Mouse (Mus musculus) kidney, adult 18-20 months (tissue): ENCODE data around the gene Gpr176.

ENCODE experiments used
- DNase-seq: peaks from one replicate; pipeline ENCODE4 v3.0.0; 2021

Gpr176 gene

DNA sequence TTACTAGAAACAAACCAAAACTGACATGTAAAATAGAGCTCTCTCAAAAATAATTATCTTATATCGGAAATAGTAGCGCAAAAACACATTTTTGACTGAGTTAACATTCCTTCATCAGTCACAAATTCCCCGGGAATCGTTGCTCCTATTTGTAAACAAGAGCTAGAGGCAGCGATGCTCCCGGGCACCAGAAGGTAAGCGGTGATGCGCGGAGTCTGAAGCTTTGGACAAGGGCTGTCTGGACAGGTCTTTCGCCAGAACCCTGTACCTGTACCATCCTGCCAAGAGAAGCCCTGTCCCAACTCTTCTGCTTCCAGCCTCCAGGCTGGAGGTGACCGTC, 688 bp downstream of the Gpr176 start:
- DNase-seq: no peak

DNA sequence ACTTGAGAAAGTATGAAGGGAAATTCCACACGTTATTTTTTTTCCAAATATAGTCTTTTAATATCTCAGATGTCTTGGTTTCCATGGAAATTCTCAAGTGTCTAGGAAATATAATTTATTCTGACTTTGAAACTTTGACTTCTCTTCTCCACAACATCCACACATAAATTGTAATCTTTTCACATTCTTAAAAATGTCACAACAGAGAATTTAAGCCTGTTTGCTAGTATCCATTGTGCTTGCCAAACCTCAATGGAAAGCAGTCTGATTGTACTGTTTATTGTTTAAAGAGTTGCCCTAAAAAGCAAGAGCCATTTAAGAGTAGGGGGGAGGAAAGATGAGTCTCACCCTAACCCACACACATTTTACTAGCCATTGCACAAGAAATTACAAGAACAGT, 1.4 kb downstream of the Gpr176 start:
- no peak for DNase-seq

DNA sequence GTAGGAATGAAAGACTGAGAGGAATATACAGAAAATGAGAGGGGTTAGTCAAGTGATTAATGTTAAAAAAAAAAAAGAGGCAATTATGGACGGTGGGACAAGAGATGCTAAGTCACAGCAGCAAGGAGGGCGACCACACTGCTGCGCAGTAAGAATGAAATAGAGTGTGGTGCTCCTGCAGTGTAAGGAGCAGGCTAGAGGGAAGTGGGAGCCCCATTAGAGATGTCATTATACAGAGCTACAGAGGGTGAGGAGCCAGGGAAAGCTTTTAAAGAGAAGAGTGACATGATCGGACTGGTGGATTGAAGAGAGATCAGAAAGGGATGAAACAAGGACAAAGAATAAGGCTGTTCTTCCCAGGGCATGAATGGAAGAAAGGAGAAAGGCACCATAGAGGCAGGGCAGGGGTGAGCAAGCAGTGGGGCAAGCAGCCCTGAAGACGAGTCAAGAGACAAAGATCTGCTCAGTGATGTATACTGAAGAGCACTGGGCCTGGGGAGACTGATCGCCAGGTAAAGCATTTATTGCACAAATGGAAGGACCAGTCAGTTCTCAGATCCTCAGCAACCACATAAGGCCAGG, 18.0 kb downstream of the Gpr176 start:
- DNase-seq: no peak

- peak; percentile 3 for DNase-seq
Measured at GRCm38 (mm10) chr2:118353916-118354403, 19.3 kb downstream of the Gpr176 start.

GRCm38 (mm10) chr2:118353498-118353897, 19.7 kb downstream of the Gpr176 start:
- DNase-seq: peak; percentile 14

GRCm38 (mm10) chr2:118345535-118345934, 27.7 kb downstream of the Gpr176 start:
- DNase-seq: no peak

GRCm38 (mm10) chr2:118343897-118344296, 29.3 kb downstream of the Gpr176 start:
- DNase-seq: no peak

GRCm38 (mm10) chr2:118341295-118341694, 31.9 kb downstream of the Gpr176 start:
- DNase-seq: no peak

DNA sequence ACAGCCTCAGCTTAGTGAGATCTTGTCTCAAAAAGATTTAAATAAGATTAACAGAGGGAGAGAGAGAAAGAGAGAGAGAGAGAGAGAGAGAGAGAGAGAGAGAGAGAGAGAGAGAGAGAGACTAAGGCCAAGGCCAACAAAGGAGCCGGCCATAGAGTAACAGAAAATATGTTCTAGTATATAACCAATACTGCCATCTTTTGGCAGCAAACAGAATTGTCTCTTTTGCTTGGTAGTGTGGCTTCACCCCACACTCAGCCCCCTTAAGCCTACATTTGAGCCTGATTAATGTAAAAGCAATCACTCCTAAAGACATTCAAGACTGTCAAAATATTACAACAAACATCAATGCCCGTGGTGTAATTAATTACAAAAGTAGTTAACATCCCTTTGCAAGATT, 37.1 kb downstream of the Gpr176 start:
- no peak for DNase-seq

DNA sequence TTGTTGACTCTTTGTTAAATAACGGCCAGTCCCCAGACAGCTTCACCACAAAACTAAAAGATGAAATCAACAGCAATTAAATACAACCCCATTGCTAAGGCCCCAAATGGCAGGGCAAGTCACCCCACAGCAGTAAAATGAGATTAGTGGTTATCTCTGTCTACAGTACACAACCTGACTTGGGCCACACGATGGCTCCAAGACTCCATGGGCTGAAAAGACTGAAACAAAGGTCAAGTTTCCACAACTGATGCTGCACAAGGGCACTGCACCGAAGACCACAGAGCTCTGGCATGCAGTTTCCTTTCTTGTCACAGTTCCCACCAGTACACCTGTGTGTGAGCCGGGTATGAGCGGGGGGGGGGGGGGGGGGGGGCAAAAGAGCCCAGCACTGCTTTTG, 50.6 kb downstream of the Gpr176 start:
- no peak for DNase-seq

DNA sequence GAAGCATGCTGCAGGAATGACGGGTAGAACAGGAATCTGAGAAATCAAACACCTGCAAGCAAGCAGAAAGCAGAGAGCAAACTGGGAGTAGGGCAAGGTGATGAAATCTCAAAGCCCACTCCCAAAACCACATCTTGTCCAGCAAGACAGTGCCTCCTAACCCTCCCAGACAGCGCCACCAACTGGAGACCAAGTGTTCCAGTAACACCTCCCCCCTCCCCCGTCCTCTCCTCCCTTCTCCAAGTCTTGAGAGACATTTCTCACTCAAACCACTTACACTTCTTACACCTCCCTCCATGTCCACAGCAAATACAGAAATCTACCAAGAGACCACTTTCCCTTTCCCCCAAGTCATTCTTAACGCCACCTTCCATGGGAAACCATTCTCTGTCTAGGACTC, 51.4 kb downstream of the Gpr176 start:
- no peak for DNase-seq

- no peak for DNase-seq
Measured at GRCm38 (mm10) chr2:118321094-118321493, 52.1 kb downstream of the Gpr176 start.

DNA sequence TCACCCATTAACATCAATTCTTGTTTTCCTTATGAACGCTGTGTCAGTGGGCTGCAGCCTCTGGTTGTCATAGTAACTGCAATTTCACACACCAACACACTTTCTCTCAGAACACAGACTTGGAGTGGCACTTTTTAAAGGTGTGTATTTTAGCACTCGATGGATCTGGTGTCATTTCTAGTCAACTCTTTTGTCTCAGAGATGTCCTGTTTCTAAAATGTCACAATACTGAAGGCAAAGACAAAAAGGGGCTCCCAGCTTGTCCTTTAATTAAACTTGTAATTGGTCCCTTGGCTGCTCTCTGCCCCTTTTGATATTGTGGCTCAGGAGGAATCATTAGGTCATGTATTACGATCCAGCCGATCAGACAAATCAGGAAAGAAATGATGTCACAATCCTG, 52.7 kb downstream of the Gpr176 start:
- no peak for DNase-seq

DNA sequence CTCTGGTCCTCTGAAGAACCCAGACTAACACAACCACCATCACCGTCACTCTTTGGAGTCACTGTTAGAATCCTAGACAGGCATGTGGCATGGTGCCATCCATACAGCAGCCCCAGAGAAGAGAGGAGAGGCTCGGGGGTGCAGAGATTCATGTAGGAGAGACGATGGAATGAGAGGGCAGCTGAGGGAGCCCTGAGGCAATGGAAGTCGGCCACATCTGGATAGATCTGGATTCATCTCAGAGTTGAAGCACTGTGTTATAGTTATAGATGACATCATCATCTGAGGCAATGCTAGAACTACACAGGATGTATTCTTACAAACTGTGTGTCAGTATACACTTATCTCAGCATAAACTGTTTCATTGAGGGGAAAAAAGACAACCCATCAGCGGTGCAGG, 54.0 kb downstream of the Gpr176 start:
- no peak for DNase-seq

DNA sequence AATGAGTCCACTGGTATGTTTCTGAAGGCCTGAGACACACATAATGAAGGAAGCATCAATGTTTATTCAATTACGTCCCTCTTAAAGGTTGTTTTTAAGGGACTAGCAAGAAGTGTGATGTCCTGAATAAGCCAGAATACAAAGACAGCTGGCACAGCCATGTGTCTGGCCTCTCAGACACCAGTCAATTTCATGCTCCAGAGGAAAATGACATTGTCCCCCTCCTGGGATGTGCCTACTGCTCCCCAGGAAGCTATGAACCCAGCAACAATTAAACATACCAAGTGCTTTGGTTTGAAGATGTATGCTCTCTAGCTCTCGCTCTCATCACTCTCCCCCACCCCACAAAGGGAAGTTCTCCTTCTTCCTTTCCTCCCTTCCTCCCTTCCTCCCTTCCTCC, 56.3 kb downstream of the Gpr176 start:
- no peak for DNase-seq

DNA sequence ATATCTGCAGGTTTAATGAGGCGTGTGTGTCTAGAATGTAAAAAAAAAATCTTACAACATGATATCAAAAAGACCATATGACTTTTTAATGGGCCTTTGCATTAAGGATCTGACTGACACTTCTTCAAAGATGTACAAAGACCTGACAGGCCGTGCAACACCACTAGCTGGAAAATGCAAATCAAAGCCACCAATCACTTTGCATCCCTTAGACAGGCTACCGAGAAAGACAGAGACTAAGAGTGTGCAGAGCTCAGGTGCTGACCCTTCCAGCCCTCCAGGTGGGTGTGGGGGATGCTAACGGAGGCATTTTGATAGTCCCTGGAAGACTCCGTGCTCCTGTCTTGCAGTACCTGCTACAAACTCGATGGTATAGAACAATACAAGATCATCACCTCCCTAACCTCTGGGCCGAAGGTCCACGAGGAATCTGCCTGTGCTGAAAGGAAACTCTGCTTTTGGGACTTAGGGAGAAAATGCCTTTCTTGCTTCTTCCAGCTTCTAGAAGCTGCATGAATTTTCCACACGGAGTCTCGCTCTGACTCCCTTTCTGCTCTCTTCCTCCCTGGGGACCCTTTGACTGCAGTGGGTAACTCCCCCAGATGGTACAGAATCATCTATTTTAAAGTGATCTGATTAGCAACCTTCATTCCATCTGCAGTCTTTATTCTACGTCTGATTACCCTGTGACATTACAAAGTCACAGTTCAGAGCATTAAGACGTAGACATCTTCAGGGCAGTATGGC, 57.4 kb downstream of the Gpr176 start:
- no peak for DNase-seq

GRCm38 (mm10) chr2:118307561-118307960, 65.7 kb downstream of the Gpr176 start:
- no peak for DNase-seq

DNA sequence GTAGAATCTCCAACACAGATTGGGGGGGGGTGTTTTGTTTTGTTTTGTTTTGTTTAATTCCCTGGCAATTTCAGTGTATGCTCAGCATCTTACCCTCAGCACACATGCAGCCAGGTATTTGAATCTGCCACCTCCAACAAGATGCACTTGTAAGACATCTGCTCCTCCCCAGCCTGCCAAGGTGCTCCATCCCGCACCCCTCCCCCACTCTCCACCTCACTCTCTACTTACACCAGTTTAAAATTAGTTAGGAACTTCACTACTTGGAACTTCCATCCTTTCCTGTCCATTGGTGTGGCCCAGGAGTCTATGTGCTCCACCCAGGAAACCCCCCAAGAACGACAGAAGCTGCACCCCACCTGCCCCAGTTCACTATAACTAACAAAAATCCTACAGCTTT, 66.3 kb downstream of the Gpr176 start:
- no peak for DNase-seq

DNA sequence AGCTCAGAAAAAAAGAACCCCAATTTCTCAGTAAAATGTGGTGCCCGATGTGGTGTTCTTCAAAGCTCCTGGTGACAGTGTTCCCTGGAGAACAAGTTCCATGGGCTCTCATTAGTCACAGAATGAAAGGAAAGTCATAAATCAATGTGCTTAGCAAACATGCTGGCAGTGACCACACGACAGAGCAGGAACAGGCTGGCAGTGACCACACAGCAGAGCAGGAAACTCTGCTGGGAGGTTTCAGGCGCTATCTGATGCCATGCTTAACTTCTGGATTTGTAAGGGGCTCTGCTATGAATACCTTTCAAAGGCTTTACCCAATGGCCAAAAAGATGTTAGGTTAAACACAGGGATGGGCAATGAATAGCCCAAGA, 66.7 kb downstream of the Gpr176 start:
- DNase-seq: no peak

DNA sequence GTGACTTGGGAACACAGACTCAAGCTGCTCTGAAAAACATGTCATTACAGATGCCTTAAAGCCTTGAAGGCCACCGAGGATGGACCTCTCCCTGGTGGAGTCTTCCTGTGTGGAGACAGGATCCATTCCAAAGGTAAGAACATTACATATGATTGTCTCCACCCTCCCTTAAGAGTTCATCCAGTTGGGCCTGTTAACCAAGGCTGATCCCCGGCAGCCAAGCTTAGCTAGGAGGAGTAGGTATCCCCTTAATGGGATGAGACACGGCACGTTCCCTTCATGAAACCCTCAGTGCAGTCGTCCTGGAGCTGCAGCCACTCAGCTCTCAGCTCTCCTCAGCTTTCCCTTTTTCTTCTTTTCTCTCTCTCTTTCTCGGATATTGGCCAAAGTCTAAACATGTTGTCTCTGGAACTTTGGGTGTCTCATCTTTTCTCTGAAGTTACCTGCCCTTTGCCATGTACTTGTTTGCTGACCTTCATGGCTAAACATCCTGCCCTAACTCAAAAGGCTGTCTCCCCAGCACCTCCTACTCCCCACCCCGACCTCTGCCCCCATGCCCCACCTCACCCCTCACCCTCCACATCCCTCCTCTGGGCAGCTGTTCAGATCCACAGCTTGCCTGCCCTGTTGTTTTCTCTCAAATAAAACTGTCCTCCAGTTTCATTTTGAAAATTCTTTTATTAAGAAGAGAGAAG, 67.2 kb downstream of the Gpr176 start:
- no peak for DNase-seq

- DNase-seq: no peak
Measured at GRCm38 (mm10) chr2:118303456-118303855, 69.8 kb downstream of the Gpr176 start.

DNA sequence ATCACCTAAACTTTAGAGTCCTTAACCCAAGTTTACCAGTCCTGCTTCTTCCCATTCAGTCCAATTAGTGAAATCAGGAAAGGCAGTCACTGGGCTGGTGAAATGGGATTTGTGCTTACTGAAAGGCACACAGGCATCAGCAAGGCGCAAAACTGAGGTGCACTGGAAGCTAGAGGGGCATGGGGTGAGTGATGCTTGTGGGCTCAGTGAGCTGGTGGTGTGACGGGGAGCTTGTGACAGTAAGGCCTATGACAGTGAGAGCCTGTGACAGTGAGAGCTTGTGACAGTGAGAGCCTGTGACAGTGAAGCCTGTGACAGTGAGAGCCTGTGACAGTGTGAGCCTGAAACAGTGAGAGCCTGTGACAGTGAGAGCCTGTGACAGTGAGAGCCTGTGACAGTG, 71.6 kb downstream of the Gpr176 start:
- no peak for DNase-seq

DNA sequence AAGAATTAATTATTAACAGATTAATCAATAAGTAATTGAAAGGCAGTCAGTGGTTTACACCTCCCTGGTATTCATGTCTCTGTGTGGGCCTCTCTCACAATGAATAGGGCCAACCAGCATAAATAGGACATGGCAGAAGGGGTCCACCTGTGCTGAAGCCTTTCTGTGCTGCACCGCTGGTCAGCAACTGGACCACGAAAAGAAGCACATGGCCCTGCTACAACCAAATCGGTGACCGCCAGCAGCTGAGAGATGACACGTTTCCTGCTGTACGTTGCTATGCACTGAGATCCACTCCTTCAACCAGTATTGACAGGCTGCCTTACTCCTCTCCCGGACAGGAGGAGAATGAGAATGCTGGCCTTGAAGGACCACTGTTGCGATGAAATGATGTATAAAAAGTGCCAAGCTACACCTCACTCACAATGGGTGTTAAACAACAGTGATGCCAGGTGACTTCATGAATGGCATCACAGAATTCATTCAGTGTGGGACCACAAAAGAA, 72.1 kb downstream of the Gpr176 start:
- DNase-seq: no peak

DNA sequence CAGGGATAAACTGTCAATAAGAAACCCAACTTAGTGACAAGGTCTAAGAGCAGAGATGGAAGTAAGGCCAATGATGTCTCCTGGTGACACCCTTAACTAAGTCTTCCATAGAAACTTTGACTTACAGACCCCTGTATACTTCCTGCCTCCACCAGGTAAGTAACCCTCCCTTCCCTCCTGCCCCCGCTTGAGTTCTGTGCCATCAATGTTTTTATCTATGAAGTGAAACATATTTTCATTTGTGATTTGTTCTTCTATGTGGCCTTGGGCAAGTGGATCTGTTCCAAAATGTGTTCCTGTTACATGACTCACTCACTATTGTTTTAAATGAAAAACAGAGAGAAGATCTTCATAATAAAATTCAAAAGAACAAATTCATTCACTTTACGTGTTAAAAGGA, 73.2 kb downstream of the Gpr176 start:
- no peak for DNase-seq
